Mouse (Mus musculus) MEL (cell line): Measurements from ENCODE around the gene Tas2r143.

ENCODE experiments used
- CHD2 ChIP-seq: IDR thresholded peaks from 2 replicates; pipeline ENCODE4 v1.6.1; 2011; ENCODE audit warnings: low read length, improper control_type of control experiment
- CTCF ChIP-seq, 3 experiments: IDR thresholded peaks in 2 of 3; conservative IDR thresholded peaks in 1 of 3; 2 replicates each; pipeline ENCODE4 v1.5.1; 2011 to 2012; ENCODE audit warnings: low read length in 3 of 3, low read depth in 2 of 3, mild to moderate bottlenecking in 2 of 3, improper control_type of control experiment in 1 of 3, inconsistent platforms in 1 of 3, mixed read lengths in 1 of 3, moderate library complexity in 1 of 3; ENCODE audit not compliant: control insufficient read depth in 1 of 3, insufficient read depth in 1 of 3, poor library complexity in 1 of 3, severe bottlenecking in 1 of 3
- GABPA ChIP-seq: IDR thresholded peaks from 2 replicates; pipeline ENCODE4 v1.6.1; 2012; ENCODE audit warnings: low read depth, mild to moderate bottlenecking, inconsistent platforms, low read length, improper control_type of control experiment, moderate library complexity
- JUND ChIP-seq: IDR thresholded peaks from 2 replicates; pipeline ENCODE4 v1.6.1; 2011; ENCODE audit warnings: low read depth, mild to moderate bottlenecking, improper control_type of control experiment, low read length
- MEF2A ChIP-seq: IDR thresholded peaks from 2 replicates; pipeline ENCODE4 v1.6.1; 2014; ENCODE audit warnings: low read depth, mild to moderate bottlenecking, inconsistent platforms, low read length, improper control_type of control experiment; ENCODE audit not compliant: poor library complexity, insufficient replicate concordance, severe bottlenecking; ENCODE audit errors: extremely low read depth
- POLR2A ChIP-seq, 2 experiments: IDR thresholded peaks; 2 replicates each; pipeline ENCODE4 v1.6.1; 2011 to 2012; ENCODE audit warnings: low read length in 2 of 2, mild to moderate bottlenecking in 2 of 2, control low read depth in 1 of 2, improper control_type of control experiment in 1 of 2, low read depth in 1 of 2, moderate library complexity in 1 of 2; ENCODE audit not compliant: control insufficient read depth in 1 of 2, insufficient read depth in 1 of 2, poor library complexity in 1 of 2
- RCOR1 ChIP-seq: IDR thresholded peaks from 2 replicates; pipeline ENCODE4 v1.6.1; 2012; ENCODE audit warnings: low read depth, mild to moderate bottlenecking, inconsistent platforms, low read length, improper control_type of control experiment
- SIN3A ChIP-seq: IDR thresholded peaks from 2 replicates; pipeline ENCODE4 v1.6.1; 2012; ENCODE audit warnings: low read length, improper control_type of control experiment, inconsistent platforms
- USF1 ChIP-seq: IDR thresholded peaks from 2 replicates; pipeline ENCODE4 v1.6.1; 2014; ENCODE audit warnings: low read depth, mild to moderate bottlenecking, inconsistent platforms, low read length, improper control_type of control experiment, moderate library complexity

DNA sequence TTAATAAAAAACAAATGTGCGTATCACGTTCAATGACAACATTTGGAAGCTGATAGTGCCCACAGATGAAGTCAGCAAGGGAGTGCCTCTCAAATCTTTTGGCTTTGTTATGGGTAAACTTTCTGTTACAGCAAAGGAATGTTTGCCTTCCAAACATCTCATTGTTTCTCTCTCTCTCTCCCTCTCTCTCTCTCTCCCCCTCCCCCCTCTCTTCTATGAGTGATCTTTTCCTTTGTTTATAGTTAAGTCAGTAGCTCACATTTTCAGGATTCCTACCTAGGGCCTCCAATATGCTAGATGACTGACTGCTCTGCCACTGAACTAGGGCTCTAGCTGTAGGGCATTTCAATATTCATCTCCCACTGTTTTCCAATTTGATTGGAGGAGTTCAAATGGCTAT, 44.5 kb downstream of the Tas2r143 start:
- TF ChIP-seq CHD2: no peak
- no peak for TF ChIP-seq RCOR1
- TF ChIP-seq CTCF (IDR thresholded peaks at IDR 0.05 in 2 of 3, conservative IDR thresholded peaks at IDR 0.05 in 1 of 3; ENCODE audit: control insufficient read depth in 1 of 3, insufficient read depth in 1 of 3, low read depth in 2 of 3, low read length in 3 of 3, poor library complexity in 1 of 3, severe bottlenecking in 1 of 3): no peak
- TF ChIP-seq POLR2A (IDR thresholded peaks at IDR 0.05; ENCODE audit: control insufficient read depth in 1 of 2, insufficient read depth in 1 of 2, low read depth in 1 of 2, low read length in 2 of 2, poor library complexity in 1 of 2): no peak
- TF ChIP-seq GABPA: no peak
- TF ChIP-seq USF1: no peak
- no peak for TF ChIP-seq MEF2A
- no peak for TF ChIP-seq SIN3A
- TF ChIP-seq JUND: no peak
